Mouse (Mus musculus) heart, adult 2 months (tissue): ENCODE measurements around the gene Peli1. TPM values are rescaled to one million over a fixed set of nuclear protein-coding genes. Genes with fewer than 3 reads are reported as not detected.
"Not testable (repeated sequence)": the region's sequence is repeated elsewhere in the genome, so short reads cannot be mapped to it uniquely, and the experiment has no call there.

Source experiments
- DNase-seq, 2 experiments: peaks; one replicate each; pipeline ENCODE4 v3.0.0; 2021
- H3K27ac ChIP-seq: fragments of 200-600 bp; 2 replicates; pipeline ENCODE4 v1.8.1; 2022
- H3K27me3 ChIP-seq: fragments of 200-500 bp; 2 replicates; pipeline ENCODE4 v1.6.1; 2012; ENCODE audit warnings: mild to moderate bottlenecking, low read length, inconsistent platforms, mixed read lengths; ENCODE audit not compliant: control insufficient read depth, insufficient read depth
- H3K36me3 ChIP-seq: fragments of 200-500 bp; 2 replicates; pipeline ENCODE4 v1.6.1; 2012; ENCODE audit warnings: low read length, inconsistent platforms; ENCODE audit not compliant: control insufficient read depth, insufficient read depth
- H3K4me1 ChIP-seq: fragments of 200-500 bp; 2 replicates; pipeline ENCODE4 v1.6.1; 2011; ENCODE audit warnings: low read length; ENCODE audit not compliant: control insufficient read depth, insufficient read depth
- H3K4me3 ChIP-seq: fragments of 200-600 bp; 2 replicates; pipeline ENCODE4 v1.8.1; 2022
- H3K79me2 ChIP-seq: fragments of 200-500 bp; replicated peaks from 2 replicates; pipeline ENCODE4 v1.6.1; 2012; ENCODE audit warnings: mild to moderate bottlenecking, inconsistent platforms, low read length, moderate library complexity, mixed read lengths; ENCODE audit not compliant: control insufficient read depth, insufficient read depth
- H3K9ac ChIP-seq: fragments of 200-500 bp; 2 replicates; pipeline ENCODE4 v1.6.1; 2012; ENCODE audit warnings: low read depth, mild to moderate bottlenecking, control low read depth, inconsistent platforms, low read length, mixed read lengths
- CTCF ChIP-seq: fragments of 200-600 bp; IDR thresholded peaks from 2 replicates; pipeline ENCODE4 v1.8.1; 2022; ENCODE audit warnings: antibody characterized with exemption, mild to moderate bottlenecking, moderate library complexity
- EP300 ChIP-seq: fragments of 200-500 bp; IDR thresholded peaks from 2 replicates; pipeline ENCODE4 v1.6.1; 2011; ENCODE audit warnings: low read depth, low read length, control low read depth; ENCODE audit not compliant: insufficient read depth
- POLR2A ChIP-seq: fragments of 200-500 bp; IDR thresholded peaks from 2 replicates; pipeline ENCODE4 v1.6.1; 2011; ENCODE audit warnings: mild to moderate bottlenecking, low read depth, low read length, control low read depth; ENCODE audit not compliant: insufficient read depth
- WGBS: fragments of 180-500 bp; shearing (Covaris S2); methylation state at CpG from one replicate; pipeline ENCODE4 v1.1.7; 2018; 5-methylcytosine and 5-hydroxymethylcytosine counted together
- intact Hi-C: fragments of 180-260 bp; cut with DNase I; formaldehyde crosslinking; loops from one replicate; pipeline ENCODE4 v1.15.1; 2025
- polyA plus RNA-seq: library from polyadenylated mRNA; depleted of rRNA; stranded (reverse); fragments of >200 nt; gene quantifications from 2 replicates; pipeline ENCODE4 v1.2.3, GENCODE M21; 2012; rRNA removed
- total RNA-seq, 2 experiments: library from RNA; stranded (reverse); gene quantifications; 2 replicates each; pipeline ENCODE4 v1.2.3; 2021

Peli1 gene
- total and polyA plus RNA-seq, 3 experiments: 6.2 to 13.7 (median 13.6) TPM

DNA sequence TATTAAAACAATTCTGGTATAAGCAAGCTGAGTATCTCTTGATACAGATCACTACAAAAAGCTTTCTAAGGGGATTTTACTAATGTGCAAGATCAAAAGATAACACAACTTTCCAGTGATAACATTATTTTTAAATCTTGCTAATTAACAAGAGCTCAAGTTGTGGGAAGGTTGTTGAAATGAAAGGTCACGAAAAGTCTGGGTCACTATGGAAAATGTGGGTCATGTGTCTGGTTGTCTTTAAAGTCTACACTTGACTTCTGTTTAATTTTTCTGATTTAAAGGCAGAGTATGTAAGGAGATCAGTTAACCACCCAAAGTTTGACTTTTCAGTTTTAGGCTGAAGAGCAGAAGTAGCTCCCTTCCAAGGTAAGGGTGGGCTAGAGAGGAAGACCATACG lies 90.5 kb downstream of the Peli1 start:
- no peak overlapping the region for H3K27ac ChIP-seq
- no peak for DNase-seq
- TF ChIP-seq CTCF (no peak), POLR2A (no peak), EP300 (no peak)
- WGBS: 91% methylated on average over 2 of the region's 2 CpGs
- no peaks in the 10 kb centered on the region for H3K79me2 ChIP-seq
- no peak overlapping the region for H3K9ac ChIP-seq
- no peaks in the 10 kb centered on the region for H3K36me3 ChIP-seq
- no peak overlapping the region for H3K4me3 ChIP-seq
- intact Hi-C loops: no loop called here
- no peaks in the 10 kb centered on the region for H3K27me3 ChIP-seq
- no peaks in the 10 kb centered on the region for H3K4me1 ChIP-seq

DNA sequence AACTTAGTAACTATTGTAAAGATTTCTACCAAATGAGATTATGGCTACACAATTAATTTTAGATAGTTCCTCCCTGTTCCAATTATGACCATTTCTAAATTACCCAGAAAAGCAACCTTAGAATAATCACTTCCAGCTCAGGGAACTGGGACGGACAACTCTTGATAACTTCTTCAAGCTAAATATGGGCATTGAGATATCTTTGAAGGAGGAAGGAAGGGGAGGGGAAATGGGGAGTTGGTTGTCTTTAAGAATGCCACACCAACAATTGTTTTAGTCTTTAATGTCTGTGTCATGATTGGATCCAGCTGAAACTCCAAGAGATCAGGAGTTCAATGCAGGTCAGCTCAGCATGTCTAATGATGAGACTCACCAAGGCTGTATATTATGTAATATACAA lies 91.6 kb downstream of the Peli1 start:
- intact Hi-C loops: no loop called here
- 43% methylated on average over 1 of the region's 1 CpGs for WGBS

DNA sequence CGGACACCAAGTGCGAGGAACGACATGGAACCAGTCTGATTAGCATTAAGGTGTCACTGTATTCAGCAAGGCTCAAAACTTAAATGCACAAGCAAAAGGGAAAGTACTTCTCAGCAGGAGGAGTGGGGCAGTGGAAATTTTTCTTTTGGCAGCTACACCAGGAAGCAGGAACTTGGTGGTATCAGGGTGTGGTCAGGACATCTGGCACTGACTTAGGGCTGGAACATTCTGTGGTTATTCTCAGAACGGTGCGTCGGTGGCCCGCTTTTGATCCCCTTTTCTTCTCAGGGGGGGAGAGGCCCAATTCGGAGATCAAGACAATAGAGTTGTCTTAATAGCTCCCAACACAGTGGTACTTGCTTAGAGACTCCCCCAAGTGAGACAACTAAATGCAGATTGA lies 100.7 kb downstream of the Peli1 start:
- H3K4me3 ChIP-seq, intact Hi-C loops, H3K36me3 ChIP-seq, H3K9ac ChIP-seq, H3K27ac ChIP-seq, H3K27me3 ChIP-seq, H3K4me1 ChIP-seq, DNase-seq, H3K79me2 ChIP-seq: not testable (repeated sequence)
- 63% methylated on average over 8 of the region's 8 CpGs for WGBS

More for the DNA sequence above, 91.6 kb downstream of the Peli1 start:
- Histone ChIP-seq H3K27me3 (no peaks in the 10 kb centered on the region), H3K4me1 (no peaks in the 10 kb centered on the region), H3K9ac (no peak overlapping the region), H3K27ac (no peak overlapping the region), H3K36me3 (no peaks in the 10 kb centered on the region), H3K4me3 (no peak overlapping the region), H3K79me2 (no peaks in the 10 kb centered on the region)
- no peak for TF ChIP-seq POLR2A
- no peak for TF ChIP-seq EP300
- TF ChIP-seq CTCF: no peak
- no peak for DNase-seq

DNA sequence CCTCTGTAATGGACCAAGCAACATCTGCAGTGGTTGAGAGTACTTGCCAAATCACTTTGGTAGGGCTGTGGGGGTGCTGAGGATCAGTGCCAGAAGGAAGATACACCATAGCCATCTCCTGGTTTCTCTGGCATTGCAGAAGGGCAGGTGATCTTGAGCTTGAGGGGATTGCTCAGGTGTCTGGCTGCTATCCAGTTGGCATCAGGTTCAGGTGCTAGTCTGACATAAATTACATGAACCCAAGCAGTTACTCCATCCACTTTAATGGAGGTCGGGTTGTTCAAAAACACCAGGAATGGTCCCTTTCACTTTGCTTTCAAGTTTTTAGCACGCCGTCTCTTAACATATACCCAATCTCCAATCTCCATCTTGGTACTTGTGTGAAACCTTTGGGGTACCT lies 103.8 kb downstream of the Peli1 start:
- no peaks in the 10 kb centered on the region for H3K36me3 ChIP-seq
- WGBS: 94% methylated on average over 3 of the region's 3 CpGs
- no peaks in the 10 kb centered on the region for H3K27me3 ChIP-seq
- H3K27ac ChIP-seq: no peak overlapping the region
- no peaks in the 10 kb centered on the region for H3K4me1 ChIP-seq
- no peak overlapping the region for H3K4me3 ChIP-seq
- intact Hi-C loops: no loop called here
- TF ChIP-seq CTCF (no peak), POLR2A (no peak), EP300 (no peak)
- no peak overlapping the region for H3K9ac ChIP-seq
- DNase-seq: no peak
- H3K79me2 ChIP-seq: no peaks in the 10 kb centered on the region

Other genes with a start within 250 kb of the Peli1 start
- 10 to 100 TPM; 17.8 to 18.8 TPM for gene Vps54, start 148.0 kb downstream of the Peli1 start, total RNA-seq
- gene Vps54, start 148.0 kb downstream of the Peli1 start, polyA plus RNA-seq: 7.9 and 17.0 TPM in 2 replicates